Mouse (Mus musculus): ENCODE data around the gene Olfr612.
"Not testable (repeated sequence)": the region's sequence is repeated elsewhere in the genome, so short reads cannot be mapped to it uniquely, and the experiment has no call there.

Olfr612 gene

GRCm38 (mm10) chr7:103542617-103543016, at the start of gene Olfr612:
Gene Olfr612 (minus strand): TSS chr7:103542717.
- in situ Hi-C loops (cut with MboI; ENCODE audit: unreplicated experiment in 2 of 2) = not testable (repeated sequence)

DNA sequence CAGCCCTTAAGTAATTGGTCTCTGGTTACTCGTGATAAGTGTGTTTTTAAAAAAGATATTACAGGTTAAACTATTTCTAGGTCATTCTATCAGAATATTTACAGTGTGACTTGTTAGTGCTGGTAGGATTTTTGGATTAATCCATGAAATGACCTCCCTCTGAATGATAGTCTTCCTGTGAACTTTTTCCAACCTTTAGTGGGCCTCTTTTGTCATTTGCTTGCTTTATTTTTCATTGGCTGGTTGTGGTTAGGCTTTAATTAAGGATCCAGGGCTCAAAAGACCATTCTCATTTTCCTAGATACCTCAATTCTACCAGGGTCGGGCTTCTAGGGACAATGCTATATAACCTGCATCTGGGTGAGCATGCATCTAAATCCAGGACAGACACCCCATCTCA, 47.3 kb upstream of the Olfr612 start, which contains the start of gene Olfr618:
Gene Olfr618, plus strand, starts transcription at position 301 of the 400 bp plus-strand sequence.
- in situ Hi-C loops (cut with MboI; ENCODE audit: unreplicated experiment in 2 of 2) = no loop called here

DNA sequence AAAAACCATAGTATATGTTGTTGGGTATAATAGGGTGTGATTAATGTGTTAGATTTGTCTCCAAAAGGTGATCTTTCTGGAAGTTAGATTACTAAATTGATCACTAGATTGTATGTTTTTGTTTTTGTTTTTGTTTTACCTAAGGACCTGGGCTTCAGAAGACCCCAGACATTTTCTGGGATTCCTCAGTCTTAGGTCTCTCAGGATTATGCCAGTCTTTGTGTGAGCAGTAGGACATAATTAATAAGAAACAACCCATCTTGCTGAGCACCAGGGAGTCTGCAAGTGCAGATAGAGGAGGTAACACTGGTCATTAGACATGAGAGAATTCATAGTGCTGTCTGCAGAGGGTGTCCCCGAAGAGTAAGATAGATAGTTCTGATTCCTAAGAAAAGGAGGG, 30.2 kb upstream of the Olfr612 start, which contains the start of gene Olfr617:
Gene Olfr617, plus strand, starts transcription at position 301 of the 400 bp plus-strand sequence.
- in situ Hi-C loops (cut with MboI; ENCODE audit: unreplicated experiment in 2 of 2) = no loop called here

GRCm38 (mm10) chr7:103569043-103569442, 26.5 kb upstream of the Olfr612 start, which contains the start of gene Olfr616:
Gene Olfr616 (minus strand): TSS chr7:103569143.
- in situ Hi-C loops (cut with MboI; ENCODE audit: unreplicated experiment in 2 of 2) = no loop called here

GRCm38 (mm10) chr7:103555779-103556178, 13.3 kb upstream of the Olfr612 start, which contains the start of gene Olfr615:
Gene Olfr615 (plus strand): TSS chr7:103556079.
- in situ Hi-C loops (cut with MboI; ENCODE audit: unreplicated experiment in 2 of 2) = no loop called here

GRCm38 (mm10) chr7:103547774-103548173, 5.3 kb upstream of the Olfr612 start, which contains the start of gene Olfr613:
Gene Olfr613 (plus strand): TSS chr7:103548074.
- in situ Hi-C loops (cut with MboI; ENCODE audit: unreplicated experiment in 2 of 2) = no loop called here

GRCm38 (mm10) chr7:103520746-103521145, 21.8 kb downstream of the Olfr612 start, which contains the start of gene Olfr611:
Gene Olfr611 (minus strand): TSS chr7:103520846.
- in situ Hi-C loops (cut with MboI; ENCODE audit: unreplicated experiment in 2 of 2) = not testable (repeated sequence)

GRCm38 (mm10) chr7:103512022-103512421, 30.5 kb downstream of the Olfr612 start, which contains the start of gene Olfr610:
Gene Olfr610 (minus strand): TSS chr7:103512122.
- in situ Hi-C loops (cut with MboI; ENCODE audit: unreplicated experiment in 2 of 2) = no loop called here

DNA sequence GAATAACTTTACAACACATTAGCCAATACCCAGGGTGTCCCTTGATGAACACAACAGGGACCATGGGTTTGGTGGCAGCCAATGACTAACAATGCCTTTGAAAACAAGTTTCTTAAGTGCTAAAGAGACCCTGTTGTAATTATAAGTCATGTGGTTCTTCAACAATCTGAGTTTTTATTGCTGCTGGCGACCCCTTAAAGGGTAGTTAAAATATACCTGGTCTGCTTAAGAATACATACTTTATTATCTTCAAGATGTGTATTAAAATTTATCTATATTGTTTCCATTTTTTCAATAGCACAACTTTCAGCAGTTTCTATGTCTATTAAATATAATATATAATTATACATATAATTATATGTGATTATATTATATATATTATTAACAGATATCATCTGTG, 44.6 kb downstream of the Olfr612 start, which contains the start of gene Olfr609:
Gene Olfr609, minus strand, starts transcription at position 101 of the 400 bp plus-strand sequence.
- in situ Hi-C loops (cut with MboI; ENCODE audit: unreplicated experiment in 2 of 2) = no loop called here
